Mouse (Mus musculus): ENCODE data around the gene Dcaf11. TPM values are rescaled to one million over a fixed set of nuclear protein-coding genes. Genes with fewer than 3 reads are reported as not detected.

Gene Dcaf11
- polyA plus RNA-seq, 1 experiment from 2014 or later = 85.1 TPM

GRCm38 (mm10) chr14:55614565-55615178 lies 54.9 kb downstream of the Dcaf11 start:
- H3K27me3 ChIP-seq (ENCODE audit: control insufficient read depth, insufficient read depth, low read length) = no peaks in the 10 kb centered on the region
- WGBS = 78% methylated on average over 7 of the region's 7 CpGs
- H3K9me3 ChIP-seq (ENCODE audit: control insufficient read depth, low read length) = no peaks in the 10 kb centered on the region
- H3K4me1 ChIP-seq (ENCODE audit: control insufficient read depth, insufficient read depth, low read length) = no peaks in the 10 kb centered on the region; the same call in 1 of the 2 replicates
- DNase-seq (ENCODE audit: low spot score) = no peak
- no peak overlapping the region for H3K4me2 ChIP-seq (ENCODE audit: low read depth)
- no peaks in the 10 kb centered on the region for H3K36me3 ChIP-seq (ENCODE audit: control insufficient read depth, insufficient read depth, low read length)
- no peak overlapping the region for H3K4me3 ChIP-seq (ENCODE audit: low read depth, low read length)
- ATAC-seq (ENCODE audit: insufficient read depth, low FRiP score, low TSS enrichment) = no peak
- H3K27ac ChIP-seq (ENCODE audit: low read depth, low read length) = no peak overlapping the region
- no peak overlapping the region for H3K9ac ChIP-seq (ENCODE audit: low read length)

- DNase-seq (ENCODE audit: low spot score) = no peak
- H3K4me3 ChIP-seq (ENCODE audit: low read depth, low read length) = no peak overlapping the region
Measured at GRCm38 (mm10) chr14:55615876-55616275, 56.1 kb downstream of the Dcaf11 start.

GRCm38 (mm10) chr14:55616844-55617243 lies 57.0 kb downstream of the Dcaf11 start:
- no peak overlapping the region for H3K27ac ChIP-seq (ENCODE audit: low read depth, low read length)
- no peaks in the 10 kb centered on the region for H3K9me3 ChIP-seq (ENCODE audit: control insufficient read depth, low read length)
- DNase-seq (ENCODE audit: low spot score) = no peak
- no peaks in the 10 kb centered on the region for H3K27me3 ChIP-seq (ENCODE audit: control insufficient read depth, insufficient read depth, low read length)
- H3K4me3 ChIP-seq (ENCODE audit: low read depth, low read length) = no peak overlapping the region
- WGBS = 93% methylated on average over 2 of the region's 2 CpGs
- H3K9ac ChIP-seq (ENCODE audit: low read length) = no peak overlapping the region
- no peaks in the 10 kb centered on the region; the same call in 1 of the 2 replicates for H3K4me1 ChIP-seq (ENCODE audit: control insufficient read depth, insufficient read depth, low read length)
- ATAC-seq (ENCODE audit: insufficient read depth, low FRiP score, low TSS enrichment) = no peak
- no peak overlapping the region for H3K4me2 ChIP-seq (ENCODE audit: low read depth)
- H3K36me3 ChIP-seq (ENCODE audit: control insufficient read depth, insufficient read depth, low read length) = no peaks in the 10 kb centered on the region

More at GRCm38 (mm10) chr14:55615876-55616275, 56.1 kb downstream of the Dcaf11 start:
- Histone ChIP-seq H3K4me1 (ENCODE audit: control insufficient read depth, insufficient read depth, low read length) (no peaks in the 10 kb centered on the region; the same call in 1 of the 2 replicates), H3K27ac (ENCODE audit: low read depth, low read length) (no peak overlapping the region), H3K36me3 (ENCODE audit: control insufficient read depth, insufficient read depth, low read length) (no peaks in the 10 kb centered on the region), H3K27me3 (ENCODE audit: control insufficient read depth, insufficient read depth, low read length) (no peaks in the 10 kb centered on the region), H3K9me3 (ENCODE audit: control insufficient read depth, low read length) (no peaks in the 10 kb centered on the region), H3K4me2 (ENCODE audit: low read depth) (no peak overlapping the region), H3K9ac (ENCODE audit: low read length) (no peak overlapping the region)
- 53% methylated on average over 2 of the region's 2 CpGs for WGBS
- ATAC-seq (ENCODE audit: insufficient read depth, low FRiP score, low TSS enrichment) = no peak

GRCm38 (mm10) chr14:55617822-55618221 lies 58.0 kb downstream of the Dcaf11 start, which contains the start of gene Rec8:
Gene Rec8 (plus strand): TSS chr14:55618037.
- H3K4me2 ChIP-seq (ENCODE audit: low read depth) = peak within 1 kb of the TSS; percentile 37
- H3K4me1 ChIP-seq (ENCODE audit: control insufficient read depth, insufficient read depth, low read length) = no peaks in the 10 kb centered on the region; the same call in 1 of the 2 replicates
- no peaks in the 10 kb centered on the region for H3K9me3 ChIP-seq (ENCODE audit: control insufficient read depth, low read length)
- H3K4me3 ChIP-seq (ENCODE audit: low read depth, low read length) = peak within 1 kb of the TSS; percentile 27
- H3K36me3 ChIP-seq (ENCODE audit: control insufficient read depth, insufficient read depth, low read length) = no peaks in the 10 kb centered on the region
- H3K27ac ChIP-seq (ENCODE audit: low read depth, low read length) = 0 out of 2 replicates have a peak within 1 kb of the TSS, but pooled peaks have one; percentile 6
- 29% methylated on average over 21 of the region's 21 CpGs for WGBS
- H3K9ac ChIP-seq (ENCODE audit: low read length) = peak within 1 kb of the TSS; percentile 10; the same call in 1 of the 2 replicates
- peak; percentile 67 for DNase-seq (ENCODE audit: low spot score)
- peak; percentile 81 for ATAC-seq (ENCODE audit: insufficient read depth, low FRiP score, low TSS enrichment)
- no peaks in the 10 kb centered on the region for H3K27me3 ChIP-seq (ENCODE audit: control insufficient read depth, insufficient read depth, low read length)

- H3K27me3 ChIP-seq (ENCODE audit: control insufficient read depth, insufficient read depth, low read length) = no peaks in the 10 kb centered on the region
- H3K4me2 ChIP-seq (ENCODE audit: low read depth) = peak overlapping the region; percentile 37
- no peaks in the 10 kb centered on the region for H3K36me3 ChIP-seq (ENCODE audit: control insufficient read depth, insufficient read depth, low read length)
- WGBS = 52% methylated on average over 22 of the region's 22 CpGs
- H3K4me3 ChIP-seq (ENCODE audit: low read depth, low read length) = peak overlapping the region; percentile 27
- H3K9me3 ChIP-seq (ENCODE audit: control insufficient read depth, low read length) = no peaks in the 10 kb centered on the region
- DNase-seq (ENCODE audit: low spot score) = no peak
- ATAC-seq (ENCODE audit: insufficient read depth, low FRiP score, low TSS enrichment) = no peak
- H3K9ac ChIP-seq (ENCODE audit: low read length) = peak overlapping the region; percentile 10; the same call in 1 of the 2 replicates
- 0 out of 2 replicates have a peak overlapping the region, but pooled peaks have one; percentile 6 for H3K27ac ChIP-seq (ENCODE audit: low read depth, low read length)
- no peaks in the 10 kb centered on the region; the same call in 1 of the 2 replicates for H3K4me1 ChIP-seq (ENCODE audit: control insufficient read depth, insufficient read depth, low read length)
Measured at GRCm38 (mm10) chr14:55618486-55619195, 58.8 kb downstream of the Dcaf11 start.

Other genes starting within 250 kb of the Dcaf11 start
- 33.2 and 36.5 TPM in 2 replicates for gene Dhrs4, start 81.2 kb upstream of the Dcaf11 start, polyA plus RNA-seq (2014; fragmentation: Nextera tagmentation; extraction: Ambion mirVana)
- gene Carmil3, start 69.4 kb upstream of the Dcaf11 start, polyA plus RNA-seq (2014; fragmentation: Nextera tagmentation; extraction: Ambion mirVana) = 9.4 and 9.5 TPM in 2 replicates
- gene Cpne6, start 49.6 kb upstream of the Dcaf11 start, polyA plus RNA-seq (2014; fragmentation: Nextera tagmentation; extraction: Ambion mirVana) = 0.99 and 1.7 TPM in 2 replicates
- gene Nrl, start 35.0 kb upstream of the Dcaf11 start, polyA plus RNA-seq (2014; fragmentation: Nextera tagmentation; extraction: Ambion mirVana) = not detected in 2 replicates
- 14.5 and 14.7 TPM in 2 replicates for gene Pck2, start 19.7 kb upstream of the Dcaf11 start, polyA plus RNA-seq (2014; fragmentation: Nextera tagmentation; extraction: Ambion mirVana)
- 0.80 TPM in 1 of 2 replicates, not detected in the other for gene A730061H03Rik, start 400 bp downstream of the Dcaf11 start, polyA plus RNA-seq (2014; fragmentation: Nextera tagmentation; extraction: Ambion mirVana)
- gene Fitm1, start 15.6 kb downstream of the Dcaf11 start, polyA plus RNA-seq (2014; fragmentation: Nextera tagmentation; extraction: Ambion mirVana) = 4.7 and 6.8 TPM in 2 replicates
- gene Psme1, start 18.1 kb downstream of the Dcaf11 start, polyA plus RNA-seq (2014; fragmentation: Nextera tagmentation; extraction: Ambion mirVana) = 112 and 123 TPM in 2 replicates
- gene Emc9, start 25.3 kb downstream of the Dcaf11 start, polyA plus RNA-seq (2014; fragmentation: Nextera tagmentation; extraction: Ambion mirVana) = 6.0 and 7.6 TPM in 2 replicates
- gene Psme2, start 31.1 kb downstream of the Dcaf11 start, polyA plus RNA-seq (2014; fragmentation: Nextera tagmentation; extraction: Ambion mirVana) = 188 and 218 TPM in 2 replicates
- 10.2 and 13.0 TPM in 2 replicates for gene Rnf31, start 31.7 kb downstream of the Dcaf11 start, polyA plus RNA-seq (2014; fragmentation: Nextera tagmentation; extraction: Ambion mirVana)
- 5.7 and 5.9 TPM in 2 replicates for gene Irf9, start 43.6 kb downstream of the Dcaf11 start, polyA plus RNA-seq (2014; fragmentation: Nextera tagmentation; extraction: Ambion mirVana)
- gene Rec8, start 58.0 kb downstream of the Dcaf11 start, polyA plus RNA-seq (2014; fragmentation: Nextera tagmentation; extraction: Ambion mirVana) = 12.0 and 12.4 TPM in 2 replicates
- gene Ipo4, start 76.0 kb downstream of the Dcaf11 start, polyA plus RNA-seq (2014; fragmentation: Nextera tagmentation; extraction: Ambion mirVana) = 99.2 and 104 TPM in 2 replicates
- 1.0 and 1.6 TPM in 2 replicates for gene Gm49378, start 77.9 kb downstream of the Dcaf11 start, polyA plus RNA-seq (2014; fragmentation: Nextera tagmentation; extraction: Ambion mirVana)
- 64.2 and 65.8 TPM in 2 replicates for gene Tm9sf1, start 83.8 kb downstream of the Dcaf11 start, polyA plus RNA-seq (2014; fragmentation: Nextera tagmentation; extraction: Ambion mirVana)
- gene Tssk4, start 90.2 kb downstream of the Dcaf11 start, polyA plus RNA-seq (2014; fragmentation: Nextera tagmentation; extraction: Ambion mirVana) = 0.89 and 0.93 TPM in 2 replicates
- 65.5 and 65.7 TPM in 2 replicates for gene Mdp1, start 100.5 kb downstream of the Dcaf11 start, polyA plus RNA-seq (2014; fragmentation: Nextera tagmentation; extraction: Ambion mirVana)
- 53.1 and 66.7 TPM in 2 replicates for gene Gmpr2, start 111.9 kb downstream of the Dcaf11 start, polyA plus RNA-seq (2014; fragmentation: Nextera tagmentation; extraction: Ambion mirVana)
- gene Nedd8, start 112.1 kb downstream of the Dcaf11 start, polyA plus RNA-seq (2014; fragmentation: Nextera tagmentation; extraction: Ambion mirVana) = 573 and 583 TPM in 2 replicates
- gene Tinf2, start 121.8 kb downstream of the Dcaf11 start, polyA plus RNA-seq (2014; fragmentation: Nextera tagmentation; extraction: Ambion mirVana) = 50.7 and 61.2 TPM in 2 replicates
- 0.37 and 0.57 TPM in 2 replicates for gene Tgm1, start 153.9 kb downstream of the Dcaf11 start, polyA plus RNA-seq (2014; fragmentation: Nextera tagmentation; extraction: Ambion mirVana)
- gene Rabggta, start 162.3 kb downstream of the Dcaf11 start, polyA plus RNA-seq (2014; fragmentation: Nextera tagmentation; extraction: Ambion mirVana) = 26.5 and 29.3 TPM in 2 replicates
- gene Dhrs1, start 185.7 kb downstream of the Dcaf11 start, polyA plus RNA-seq (2014; fragmentation: Nextera tagmentation; extraction: Ambion mirVana) = 68.6 and 76.8 TPM in 2 replicates
- gene Nop9, start 185.7 kb downstream of the Dcaf11 start, polyA plus RNA-seq (2014; fragmentation: Nextera tagmentation; extraction: Ambion mirVana) = 51.9 and 53.8 TPM in 2 replicates
- gene Cideb, start 198.5 kb downstream of the Dcaf11 start, polyA plus RNA-seq (2014; fragmentation: Nextera tagmentation; extraction: Ambion mirVana) = 0.32 TPM in 1 of 2 replicates, not detected in the other
- gene Ltb4r2, start 201.4 kb downstream of the Dcaf11 start, polyA plus RNA-seq (2014; fragmentation: Nextera tagmentation; extraction: Ambion mirVana) = 0.20 and 0.52 TPM in 2 replicates
- gene Ltb4r1, start 206.0 kb downstream of the Dcaf11 start, polyA plus RNA-seq (2014; fragmentation: Nextera tagmentation; extraction: Ambion mirVana) = 0.18 and 0.27 TPM in 2 replicates
- 8.9 and 9.0 TPM in 2 replicates for gene Adcy4, start 224.1 kb downstream of the Dcaf11 start, polyA plus RNA-seq (2014; fragmentation: Nextera tagmentation; extraction: Ambion mirVana)
- gene Ripk3, start 228.9 kb downstream of the Dcaf11 start, polyA plus RNA-seq (2014; fragmentation: Nextera tagmentation; extraction: Ambion mirVana) = 14.2 and 16.6 TPM in 2 replicates